Mouse (Mus musculus) olfactory bulb, adult 2 months (tissue): ENCODE results near the gene Prune1.

Experiments used
- CTCF ChIP-seq: fragments of 200-500 bp; IDR thresholded peaks from 2 replicates; pipeline ENCODE4 v1.5.1; 2012; ENCODE audit warnings: low read depth, mild to moderate bottlenecking, low read length, moderate library complexity; ENCODE audit not compliant: insufficient read depth
- POLR2A ChIP-seq: fragments of 200-500 bp; IDR thresholded peaks from 2 replicates; pipeline ENCODE4 v1.6.1; 2012; ENCODE audit warnings: mild to moderate bottlenecking, low read depth, low read length, moderate library complexity; ENCODE audit not compliant: insufficient read depth

DNA sequence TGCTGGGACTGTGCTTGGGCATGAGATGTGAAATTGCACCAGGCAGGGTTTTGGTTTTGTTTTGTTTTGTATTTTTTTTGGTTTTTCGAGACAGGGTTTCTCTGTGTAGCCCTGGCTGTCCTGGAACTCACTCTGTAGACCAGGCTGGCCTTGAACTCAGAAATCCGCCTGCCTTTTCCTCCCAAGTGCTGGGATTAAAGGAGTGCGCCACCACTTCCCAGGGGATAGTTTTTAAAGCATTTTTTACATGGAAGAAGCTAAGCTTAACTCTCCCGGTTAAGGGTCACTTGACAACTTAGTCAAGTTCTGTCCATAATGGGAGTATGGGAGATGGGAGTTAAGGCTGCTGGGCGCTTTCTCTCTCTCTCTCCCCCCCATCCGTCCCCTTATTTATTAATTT lies 32.2 kb upstream of the Prune1 start:
- TF ChIP-seq CTCF (no peak), POLR2A (no peak)
